Mouse (Mus musculus): Measurements from ENCODE around the gene Ccnd2.

DNA sequence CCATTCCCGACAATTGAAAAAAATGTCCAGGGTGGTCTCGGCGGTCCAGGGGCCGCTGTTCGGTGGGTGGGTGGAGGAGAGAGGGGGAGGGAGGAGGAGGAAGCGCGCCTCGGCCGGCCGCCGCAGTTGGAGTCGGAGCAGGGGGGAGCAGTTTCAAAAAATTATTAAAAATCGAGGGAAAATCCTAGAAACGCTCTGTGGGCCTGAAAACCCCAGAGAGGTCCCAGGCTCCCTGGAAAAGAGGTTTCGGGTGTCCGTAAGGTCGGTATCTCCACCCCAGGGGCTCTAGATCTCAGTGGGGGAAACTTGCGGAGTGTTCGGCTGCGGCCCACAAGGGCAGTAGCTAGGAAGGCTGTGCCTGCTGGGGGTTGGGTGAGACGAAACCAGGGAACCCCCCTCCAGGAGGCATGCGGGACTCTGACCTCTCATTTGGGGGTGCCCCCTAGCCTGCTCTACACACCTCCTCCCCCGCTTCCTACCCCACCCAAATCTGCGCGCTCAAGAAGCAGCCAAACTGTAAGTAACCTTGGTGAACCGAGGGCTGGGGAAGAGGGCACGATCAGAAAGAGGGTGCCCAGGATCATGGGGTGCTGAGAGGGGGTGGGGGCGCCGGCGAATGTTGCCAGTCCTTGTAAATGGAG is 2.6 kb downstream of the Ccnd2 start:
- TF ChIP-seq CTCF (IDR thresholded peaks at IDR 0.05; ENCODE audit: control insufficient read depth, insufficient read depth, insufficient read length) (no peak), MAX (IDR thresholded peaks at IDR 0.05) (no peak)

Data from C2C12 (cell line).